Mouse (Mus musculus) forebrain, embryonic 14.5 days (tissue): ENCODE results near the gene Rnf220. TPM values are rescaled to one million over a fixed set of nuclear protein-coding genes. Genes with fewer than 3 reads are reported as not detected.

Experiments used
- ATAC-seq: fragments of 200-750 bp; cut with Nextera tagmentation; 2 replicates; pipeline ENCODE4 v1.8.0; 2017; ENCODE audit warnings: mild to moderate bottlenecking, moderate library complexity
- DNase-seq: peaks from one replicate; pipeline ENCODE4 v3.0.0-alpha.2; 2015; ENCODE audit warnings: low spot score
- H3K27ac ChIP-seq: fragments of 300-500 bp; sonication (generic); 2 replicates; pipeline ENCODE4 v1.5.1; 2014; ENCODE audit warnings: low read depth, mild to moderate bottlenecking, control low read depth, low read length, moderate library complexity
- H3K27me3 ChIP-seq: fragments of 300-500 bp; sonication (generic); replicated peaks from 2 replicates; pipeline ENCODE4 v1.6.1; 2014; ENCODE audit warnings: low read length, control low read depth, mixed read lengths; ENCODE audit not compliant: control insufficient read depth, insufficient read depth
- H3K36me3 ChIP-seq: fragments of 300-500 bp; sonication (generic); 2 replicates; pipeline ENCODE4 v1.6.1; 2014; ENCODE audit warnings: low read length, control low read depth; ENCODE audit not compliant: control insufficient read depth, insufficient read depth
- H3K4me1 ChIP-seq: fragments of 300-500 bp; sonication (generic); 2 replicates; pipeline ENCODE4 v1.6.1; 2014; ENCODE audit warnings: antibody characterized with exemption, low read length, control low read depth; ENCODE audit not compliant: control insufficient read depth, insufficient read depth
- H3K4me2 ChIP-seq: fragments of 300-500 bp; sonication (generic); 2 replicates; pipeline ENCODE4 v1.6.1; 2014; ENCODE audit warnings: mild to moderate bottlenecking, control low read depth, low read length
- H3K4me3 ChIP-seq: fragments of 300-500 bp; sonication (generic); 2 replicates; pipeline ENCODE4 v1.5.1; 2014; ENCODE audit warnings: low read depth, low read length, control low read depth
- H3K9ac ChIP-seq: fragments of 300-500 bp; sonication (generic); 2 replicates; pipeline ENCODE4 v1.6.1; 2014; ENCODE audit warnings: mild to moderate bottlenecking, low read length, control low read depth, moderate library complexity
- H3K9me3 ChIP-seq: fragments of 300-500 bp; sonication (generic); replicated peaks from 2 replicates; pipeline ENCODE4 v1.6.1; 2016; ENCODE audit warnings: low read length, control low read depth, mixed read lengths; ENCODE audit not compliant: control insufficient read depth
- WGBS: fragments of 180-500 bp; shearing (Covaris S2); extraction: QIAGEN DNeasy Blood & Tissue Kit; methylation state at CpG from one replicate; pipeline ENCODE4 v1.1.7; 2014; 5-methylcytosine and 5-hydroxymethylcytosine counted together
- polyA plus RNA-seq: library from polyadenylated mRNA; unstranded; fragments of >200 nt; fragmentation: Nextera tagmentation; extraction: Ambion mirVana; gene quantifications from 2 replicates; pipeline ENCODE4 v1.2.1, GENCODE M21; 2014

The Rnf220 gene
- polyA plus RNA-seq, 1 experiment from 2014 or later, result 84.3 TPM

DNA sequence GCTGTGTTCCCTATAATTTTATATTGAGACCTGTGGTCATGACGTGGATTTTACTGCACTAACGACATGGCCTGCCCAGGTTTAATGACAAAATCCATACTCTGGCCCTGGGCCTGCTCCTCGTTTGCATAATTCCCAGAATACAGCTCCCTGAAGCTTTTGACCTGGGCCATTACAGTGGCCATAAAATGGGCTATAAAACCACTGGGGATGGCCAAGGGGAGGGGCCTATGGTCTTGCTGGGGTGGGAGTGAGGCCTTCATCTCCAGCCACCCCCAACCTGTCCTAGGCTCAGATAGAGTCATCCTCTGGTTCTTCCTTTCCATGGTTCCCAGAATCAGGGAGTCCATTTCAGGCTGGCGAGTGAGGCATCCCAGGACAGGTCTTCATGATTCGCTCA lies 185.0 kb downstream of the Rnf220 start:
- Histone ChIP-seq H3K36me3 (no peaks in the 10 kb centered on the region), H3K27ac (no peak overlapping the region), H3K27me3 (peaks cover 21% of the 10 kb centered on the region), H3K9me3 (no peaks in the 10 kb centered on the region), H3K4me2 (no peak overlapping the region), H3K9ac (no peak overlapping the region), H3K4me1 (no peaks in the 10 kb centered on the region), H3K4me3 (no peak overlapping the region)
- WGBS, result 31% methylated on average over 5 of the region's 5 CpGs
- no peak for ATAC-seq
- DNase-seq, result no peak

DNA sequence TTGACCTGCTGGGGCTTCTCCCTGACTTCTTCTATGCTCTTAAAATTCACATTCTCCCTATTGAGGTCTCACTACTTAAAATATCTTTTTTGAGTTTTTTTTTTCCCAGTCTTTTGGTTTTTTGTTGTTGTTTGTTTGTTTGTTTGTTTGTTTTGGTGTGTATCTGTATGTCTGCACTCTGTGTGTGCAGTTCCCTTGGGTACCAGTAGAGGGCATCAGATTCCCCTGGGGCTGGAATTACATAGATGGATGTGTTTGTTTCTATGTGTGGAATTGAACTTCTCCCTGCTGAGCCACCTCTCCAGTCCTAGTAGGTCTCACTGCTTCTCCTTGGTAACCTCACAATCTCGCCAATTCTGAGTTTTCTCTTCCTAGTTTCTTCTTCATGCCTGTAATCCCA lies 187.4 kb downstream of the Rnf220 start:
- H3K36me3 ChIP-seq, result no peaks in the 10 kb centered on the region
- DNase-seq (no peak), ATAC-seq (no peak)
- WGBS, result 80% methylated on average over 1 of the region's 1 CpGs
- H3K27me3 ChIP-seq, result peaks cover 33% of the 10 kb centered on the region
- H3K4me3 ChIP-seq, result no peak overlapping the region
- H3K4me1 ChIP-seq, result peaks cover under 1% of the 10 kb centered on the region; the same call in 1 of the 2 replicates
- no peak overlapping the region for H3K27ac ChIP-seq
- no peak overlapping the region for H3K4me2 ChIP-seq
- H3K9me3 ChIP-seq, result no peaks in the 10 kb centered on the region
- no peak overlapping the region for H3K9ac ChIP-seq

- DNase-seq (no peak), ATAC-seq (no peak)
- Histone ChIP-seq H3K36me3 (no peaks in the 10 kb centered on the region), H3K9ac (no peak overlapping the region), H3K27me3 (peaks cover 39% of the 10 kb centered on the region), H3K4me2 (no peak overlapping the region), H3K4me1 (peaks cover 8% of the 10 kb centered on the region), H3K4me3 (no peak overlapping the region), H3K9me3 (no peaks in the 10 kb centered on the region), H3K27ac (no peak overlapping the region)
- WGBS, result 65% methylated on average over 6 of the region's 6 CpGs
Measured at GRCm38 (mm10) chr4:117307270-117307669, 189.6 kb downstream of the Rnf220 start.

GRCm38 (mm10) chr4:117305461-117305860 lies 191.4 kb downstream of the Rnf220 start:
- H3K9ac ChIP-seq, result no peak overlapping the region
- H3K4me3 ChIP-seq, result no peak overlapping the region
- WGBS, result 72% methylated on average over 6 of the region's 7 CpGs
- peaks cover 8% of the 10 kb centered on the region for H3K4me1 ChIP-seq
- no peaks in the 10 kb centered on the region for H3K36me3 ChIP-seq
- no peak overlapping the region for H3K27ac ChIP-seq
- H3K4me2 ChIP-seq, result no peak overlapping the region
- peaks cover 44% of the 10 kb centered on the region for H3K27me3 ChIP-seq
- no peak for ATAC-seq
- H3K9me3 ChIP-seq, result no peaks in the 10 kb centered on the region
- DNase-seq, result no peak

DNA sequence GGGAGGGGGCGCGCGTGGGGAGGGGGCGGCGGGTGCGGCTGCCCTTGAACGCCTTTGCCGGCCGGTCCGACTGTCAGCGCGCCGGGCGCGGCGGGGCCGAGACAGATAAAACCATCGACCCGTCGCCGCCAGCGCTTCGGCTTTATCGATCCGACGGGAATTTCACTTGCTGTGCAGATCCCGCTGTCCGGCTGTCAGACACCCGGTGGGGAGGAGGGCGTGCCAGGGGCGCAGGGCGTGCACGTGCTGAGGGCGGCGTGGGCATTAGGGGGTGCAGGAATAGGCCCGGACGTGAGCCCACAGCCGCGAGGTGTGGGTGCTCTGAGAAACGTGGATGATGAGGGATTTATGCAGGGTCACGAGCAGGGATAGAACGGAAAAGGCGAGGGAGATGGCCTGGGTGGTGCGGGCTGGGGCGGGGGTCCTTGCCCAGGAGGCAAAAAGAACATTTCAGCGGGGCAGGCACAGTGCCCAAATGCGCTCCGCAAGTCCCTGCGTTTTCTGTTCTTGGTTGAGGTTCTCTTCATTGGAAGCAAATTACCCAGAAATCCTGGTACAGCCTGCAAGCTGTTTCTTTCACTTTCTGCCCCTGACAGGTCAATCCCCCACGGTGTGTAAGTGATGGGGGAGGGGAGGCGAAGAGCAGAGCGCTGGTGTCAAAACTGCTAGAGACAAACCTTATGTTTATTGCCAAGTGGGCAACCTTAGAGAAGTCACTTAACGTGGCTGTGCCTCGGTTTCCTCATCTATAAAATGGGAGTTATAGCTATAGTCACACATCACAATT lies 192.4 kb downstream of the Rnf220 start:
- peak; percentile 42 for ATAC-seq
- peak overlapping the region; percentile 34 for H3K4me3 ChIP-seq
- H3K4me2 ChIP-seq, result peak overlapping the region; percentile 74
- H3K36me3 ChIP-seq, result no peaks in the 10 kb centered on the region
- H3K9me3 ChIP-seq, result no peaks in the 10 kb centered on the region
- peak; percentile 37 for DNase-seq
- peaks cover 8% of the 10 kb centered on the region for H3K4me1 ChIP-seq
- peaks cover 44% of the 10 kb centered on the region for H3K27me3 ChIP-seq
- 3% methylated on average over 54 of the region's 54 CpGs for WGBS
- H3K9ac ChIP-seq, result peak overlapping the region; percentile 59
- H3K27ac ChIP-seq, result no peak overlapping the region

- no peak overlapping the region for H3K27ac ChIP-seq
- H3K4me1 ChIP-seq, result peaks cover 8% of the 10 kb centered on the region
- peak overlapping the region; percentile 59 for H3K9ac ChIP-seq
- peak overlapping the region; percentile 74 for H3K4me2 ChIP-seq
- no peaks in the 10 kb centered on the region for H3K36me3 ChIP-seq
- H3K27me3 ChIP-seq, result peaks cover 44% of the 10 kb centered on the region
- ATAC-seq, result peak; percentile 54; the same call in 1 of the 2 replicates
- WGBS, result 5% methylated on average over 30 of the region's 30 CpGs
- no peaks in the 10 kb centered on the region for H3K9me3 ChIP-seq
- DNase-seq, result no peak
- H3K4me3 ChIP-seq, result peak overlapping the region; percentile 34
Measured at GRCm38 (mm10) chr4:117303581-117304238, 193.1 kb downstream of the Rnf220 start.

DNA sequence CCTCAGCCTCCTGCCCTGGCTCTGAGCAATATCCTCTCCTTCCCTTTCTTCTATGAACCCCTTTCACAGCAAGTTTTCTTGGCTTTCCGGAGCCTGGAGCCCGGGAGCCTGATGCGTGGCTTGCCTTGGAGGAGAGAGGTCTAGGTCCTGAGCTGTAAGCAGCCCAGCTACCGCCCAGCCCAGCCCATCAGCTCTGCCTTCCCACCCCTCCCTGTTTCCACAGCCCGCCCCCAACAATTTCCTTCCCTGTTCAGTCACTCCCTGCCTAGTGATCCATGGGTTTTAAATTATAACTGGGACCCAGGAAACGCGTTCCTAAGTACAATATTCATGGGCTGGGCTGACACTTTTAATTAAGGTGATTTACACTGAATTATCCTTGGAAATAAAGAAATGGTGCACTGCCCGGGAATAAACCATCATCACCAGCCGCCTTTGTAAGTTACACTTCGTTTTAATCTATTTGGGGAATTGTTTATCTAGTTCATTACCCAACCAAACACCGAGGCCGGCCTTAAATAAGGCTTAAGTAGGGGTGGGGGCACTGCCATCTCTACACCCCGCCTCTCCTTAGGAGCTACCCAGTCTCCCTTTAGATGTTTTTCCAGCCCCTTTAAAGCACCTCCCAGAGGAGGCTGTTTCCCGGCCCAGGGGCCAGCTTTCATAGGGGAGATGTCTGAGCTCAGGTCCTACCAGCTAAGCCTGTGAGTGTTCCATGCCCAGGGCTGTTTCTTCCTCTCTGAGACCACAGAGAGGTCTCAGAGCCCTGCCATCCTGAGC lies 194.6 kb downstream of the Rnf220 start:
- 23% methylated on average over 14 of the region's 14 CpGs for WGBS
- Histone ChIP-seq H3K9ac (no peak overlapping the region), H3K4me1 (peaks cover 8% of the 10 kb centered on the region), H3K27ac (no peak overlapping the region), H3K4me2 (no peak overlapping the region), H3K36me3 (no peaks in the 10 kb centered on the region), H3K9me3 (no peaks in the 10 kb centered on the region), H3K4me3 (no peak overlapping the region), H3K27me3 (peaks cover 41% of the 10 kb centered on the region)
- ATAC-seq (no peak), DNase-seq (no peak)

- H3K9me3 ChIP-seq, result no peaks in the 10 kb centered on the region
- H3K36me3 ChIP-seq, result no peaks in the 10 kb centered on the region
- no peak for ATAC-seq
- H3K27ac ChIP-seq, result no peak overlapping the region
- peaks cover 8% of the 10 kb centered on the region for H3K4me1 ChIP-seq
- no peak overlapping the region for H3K9ac ChIP-seq
- H3K4me3 ChIP-seq, result no peak overlapping the region
- H3K27me3 ChIP-seq, result peaks cover 34% of the 10 kb centered on the region
- no peak overlapping the region for H3K4me2 ChIP-seq
- DNase-seq, result no peak
- WGBS, result 81% methylated on average over 10 of the region's 10 CpGs
Measured at GRCm38 (mm10) chr4:117299921-117300320, 196.9 kb downstream of the Rnf220 start.
